Mouse (Mus musculus): Measurements from ENCODE around the gene Cdh4. TPM values are rescaled to one million over a fixed set of nuclear protein-coding genes. Genes with fewer than 3 reads are reported as not detected.
A peak's percentile ranks its signal among the peaks of the same experiment; 100 is the strongest.

The Cdh4 gene
- polyA plus RNA-seq, 1 experiment = 0.36 TPM

DNA sequence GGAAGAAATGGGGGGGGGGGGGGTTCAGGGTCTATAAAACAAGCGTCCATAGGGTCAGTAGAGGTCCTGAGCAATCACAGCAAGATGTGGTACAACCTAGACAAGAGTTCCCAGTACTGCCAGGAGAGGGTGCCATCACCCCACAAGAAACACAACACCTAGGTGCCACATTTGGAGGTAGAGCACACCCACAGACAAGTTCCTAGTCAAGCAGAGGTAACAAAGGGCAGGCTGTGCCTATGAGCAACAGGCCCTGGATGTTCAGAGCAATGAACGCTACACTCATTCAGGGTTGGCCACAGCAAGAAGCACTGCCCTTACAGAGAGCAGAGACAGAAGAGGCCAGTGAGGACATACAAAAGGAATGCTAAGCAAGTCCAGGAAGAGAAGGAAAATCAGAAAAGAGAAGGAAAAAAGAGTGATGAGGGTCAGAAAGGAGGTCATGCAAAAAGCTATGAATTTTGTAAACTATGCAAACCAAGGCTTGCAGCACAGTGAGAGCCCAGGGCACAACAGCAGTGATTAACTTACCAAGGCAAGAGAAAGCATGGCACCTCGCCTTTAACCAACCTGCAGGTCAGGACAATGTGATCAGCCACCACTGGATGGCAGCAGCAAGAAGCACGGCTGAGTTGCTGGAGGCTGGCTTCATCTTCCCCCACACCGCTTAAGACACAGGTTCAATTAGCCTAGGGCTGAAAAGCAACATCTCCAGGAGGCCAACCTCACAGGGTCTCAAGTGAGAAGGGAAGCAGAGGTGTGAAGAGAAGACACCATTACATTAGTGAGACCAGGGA is 474.8 kb downstream of the Cdh4 start:
- no peak for TF ChIP-seq POLR2A (IDR thresholded peaks at IDR 0.05; ENCODE audit: control insufficient read depth, low read depth, low read length)
- peak; percentile 72; the same call in 1 of the 2 replicates for TF ChIP-seq CTCF (IDR thresholded peaks at IDR 0.05; ENCODE audit: control insufficient read depth, insufficient read depth, insufficient replicate concordance, low read depth, low read length)
- peaks cover 5% of the 10 kb centered on the region for H3K36me3 ChIP-seq (ENCODE audit: control insufficient read depth, insufficient read depth, low read length)
- no peak overlapping the region for H3K27ac ChIP-seq (ENCODE audit: control insufficient read depth, insufficient read depth, low read depth, low read length)
- H3K4me3 ChIP-seq (ENCODE audit: control insufficient read depth, low read depth, low read length) = no peak overlapping the region
- no peaks in the 10 kb centered on the region for H3K4me1 ChIP-seq (ENCODE audit: control insufficient read depth, insufficient read depth, low read length)
- no peaks in the 10 kb centered on the region for H3K27me3 ChIP-seq (ENCODE audit: control insufficient read depth, insufficient read depth, low read length)

DNA sequence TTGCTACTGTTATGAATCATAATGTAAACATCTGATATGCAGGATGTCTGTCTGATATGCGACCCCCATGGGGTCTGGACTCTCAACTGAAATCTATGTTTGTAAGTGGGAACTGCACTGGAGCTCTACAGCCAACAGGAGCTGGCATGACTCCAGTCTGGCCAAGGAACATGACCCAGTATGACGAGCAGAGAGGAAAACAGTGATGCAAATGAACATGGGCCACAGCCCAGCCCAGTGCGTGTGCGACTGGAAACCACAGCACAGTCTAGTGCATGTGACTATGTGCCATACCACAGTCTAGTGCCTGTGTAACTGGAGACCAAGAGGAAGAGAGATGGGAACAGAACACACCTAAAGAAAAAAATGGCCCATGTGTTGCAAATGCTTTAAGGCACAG is 477.8 kb downstream of the Cdh4 start:
- H3K4me3 ChIP-seq (ENCODE audit: control insufficient read depth, low read depth, low read length) = no peak overlapping the region
- no peaks in the 10 kb centered on the region for H3K27me3 ChIP-seq (ENCODE audit: control insufficient read depth, insufficient read depth, low read length)
- H3K27ac ChIP-seq (ENCODE audit: control insufficient read depth, insufficient read depth, low read depth, low read length) = no peak overlapping the region
- peaks cover 3% of the 10 kb centered on the region for H3K36me3 ChIP-seq (ENCODE audit: control insufficient read depth, insufficient read depth, low read length)
- TF ChIP-seq CTCF (IDR thresholded peaks at IDR 0.05; ENCODE audit: control insufficient read depth, insufficient read depth, insufficient replicate concordance, low read depth, low read length) = no peak
- TF ChIP-seq POLR2A (IDR thresholded peaks at IDR 0.05; ENCODE audit: control insufficient read depth, low read depth, low read length) = no peak
- no peaks in the 10 kb centered on the region for H3K4me1 ChIP-seq (ENCODE audit: control insufficient read depth, insufficient read depth, low read length)

DNA sequence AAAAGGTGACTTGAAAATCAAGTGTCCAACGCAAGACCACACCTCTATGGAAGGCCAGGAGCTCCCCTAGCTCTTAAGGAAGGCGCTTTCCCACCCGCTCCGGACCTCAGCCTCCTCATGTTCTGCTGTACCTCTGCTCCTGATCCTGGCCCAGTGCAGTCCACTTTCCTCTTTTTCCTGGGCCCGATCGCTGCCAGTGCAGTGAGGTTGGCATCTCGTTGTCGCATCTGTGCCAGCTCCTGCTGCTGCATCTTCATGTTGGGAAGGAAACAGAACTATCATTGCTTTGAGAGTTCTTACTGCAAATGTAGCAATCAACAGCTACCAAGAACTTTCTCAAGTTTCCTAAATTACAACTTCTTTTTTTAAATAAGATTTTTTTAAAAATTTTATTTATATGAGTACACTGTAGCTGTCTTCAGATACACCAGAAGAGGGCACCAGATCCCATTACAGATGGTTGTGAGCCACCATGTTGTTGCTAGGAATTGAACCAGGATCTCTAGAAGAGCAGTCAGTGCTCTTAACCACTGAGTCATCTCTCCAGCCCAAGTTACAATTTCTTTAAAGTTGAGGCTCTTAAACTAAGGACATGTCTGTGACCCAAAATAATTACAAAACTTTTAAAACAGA is 478.9 kb downstream of the Cdh4 start:
- Histone ChIP-seq H3K36me3 (ENCODE audit: control insufficient read depth, insufficient read depth, low read length) (peaks cover 3% of the 10 kb centered on the region), H3K27me3 (ENCODE audit: control insufficient read depth, insufficient read depth, low read length) (no peaks in the 10 kb centered on the region)
- TF ChIP-seq CTCF (IDR thresholded peaks at IDR 0.05; ENCODE audit: control insufficient read depth, insufficient read depth, insufficient replicate concordance, low read depth, low read length) (no peak), POLR2A (IDR thresholded peaks at IDR 0.05; ENCODE audit: control insufficient read depth, low read depth, low read length) (no peak)

DNA sequence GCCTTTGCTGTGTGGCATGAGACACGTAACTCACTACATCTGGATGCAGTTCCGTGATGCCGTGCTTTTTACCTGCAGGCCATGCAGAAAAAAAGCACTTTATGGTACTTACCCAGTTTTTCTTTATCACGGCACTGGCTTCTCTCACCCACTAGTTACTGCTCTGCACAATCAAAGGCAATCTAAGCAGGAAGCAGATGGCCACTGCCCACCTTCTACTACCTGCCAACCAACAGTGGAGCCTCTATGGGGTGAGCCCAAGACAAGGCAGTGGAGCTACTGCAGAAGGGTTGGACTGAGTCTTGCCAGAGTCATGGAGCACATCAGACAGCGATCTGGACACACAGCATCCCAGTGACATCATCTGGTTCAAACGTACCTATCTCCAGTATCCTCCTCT is 481.8 kb downstream of the Cdh4 start:
- no peaks in the 10 kb centered on the region for H3K4me1 ChIP-seq (ENCODE audit: control insufficient read depth, insufficient read depth, low read length)
- no peaks in the 10 kb centered on the region for H3K27me3 ChIP-seq (ENCODE audit: control insufficient read depth, insufficient read depth, low read length)
- H3K27ac ChIP-seq (ENCODE audit: control insufficient read depth, insufficient read depth, low read depth, low read length) = no peak overlapping the region
- H3K36me3 ChIP-seq (ENCODE audit: control insufficient read depth, insufficient read depth, low read length) = peaks cover 3% of the 10 kb centered on the region
- no peak overlapping the region for H3K4me3 ChIP-seq (ENCODE audit: control insufficient read depth, low read depth, low read length)
- TF ChIP-seq POLR2A (IDR thresholded peaks at IDR 0.05; ENCODE audit: control insufficient read depth, low read depth, low read length) (no peak), CTCF (IDR thresholded peaks at IDR 0.05; ENCODE audit: control insufficient read depth, insufficient read depth, insufficient replicate concordance, low read depth, low read length) (no peak)

More for the DNA sequence above, 478.9 kb downstream of the Cdh4 start:
- no peak overlapping the region for H3K27ac ChIP-seq (ENCODE audit: control insufficient read depth, insufficient read depth, low read depth, low read length)
- H3K4me1 ChIP-seq (ENCODE audit: control insufficient read depth, insufficient read depth, low read length) = no peaks in the 10 kb centered on the region
- H3K4me3 ChIP-seq (ENCODE audit: control insufficient read depth, low read depth, low read length) = no peak overlapping the region

DNA sequence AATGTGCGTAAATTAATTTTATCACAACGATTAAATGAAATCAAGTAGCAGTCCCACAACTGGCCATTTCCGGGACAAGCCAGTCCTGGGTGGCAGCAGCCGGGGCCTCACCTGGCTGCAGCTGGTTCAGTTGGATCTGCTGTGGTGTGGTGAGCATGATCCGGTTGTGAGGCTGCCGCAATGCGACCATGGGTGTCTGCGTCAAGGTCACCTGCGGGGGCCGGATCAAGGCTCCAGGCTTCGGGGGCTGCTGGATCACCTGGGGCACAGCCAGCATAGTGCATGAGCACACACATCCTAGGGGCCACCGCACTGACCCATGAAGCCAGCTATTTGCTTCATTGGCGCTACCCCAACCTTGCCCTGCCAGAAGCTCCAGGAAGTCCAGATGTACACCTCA is 486.9 kb downstream of the Cdh4 start:
- H3K27me3 ChIP-seq (ENCODE audit: control insufficient read depth, insufficient read depth, low read length) = no peaks in the 10 kb centered on the region
- peaks cover 1% of the 10 kb centered on the region; the same call in 1 of the 2 replicates for H3K36me3 ChIP-seq (ENCODE audit: control insufficient read depth, insufficient read depth, low read length)
- H3K4me3 ChIP-seq (ENCODE audit: control insufficient read depth, low read depth, low read length) = no peak overlapping the region
- H3K27ac ChIP-seq (ENCODE audit: control insufficient read depth, insufficient read depth, low read depth, low read length) = no peak overlapping the region
- H3K4me1 ChIP-seq (ENCODE audit: control insufficient read depth, insufficient read depth, low read length) = no peaks in the 10 kb centered on the region
- TF ChIP-seq CTCF (IDR thresholded peaks at IDR 0.05; ENCODE audit: control insufficient read depth, insufficient read depth, insufficient replicate concordance, low read depth, low read length) = no peak
- no peak for TF ChIP-seq POLR2A (IDR thresholded peaks at IDR 0.05; ENCODE audit: control insufficient read depth, low read depth, low read length)

DNA sequence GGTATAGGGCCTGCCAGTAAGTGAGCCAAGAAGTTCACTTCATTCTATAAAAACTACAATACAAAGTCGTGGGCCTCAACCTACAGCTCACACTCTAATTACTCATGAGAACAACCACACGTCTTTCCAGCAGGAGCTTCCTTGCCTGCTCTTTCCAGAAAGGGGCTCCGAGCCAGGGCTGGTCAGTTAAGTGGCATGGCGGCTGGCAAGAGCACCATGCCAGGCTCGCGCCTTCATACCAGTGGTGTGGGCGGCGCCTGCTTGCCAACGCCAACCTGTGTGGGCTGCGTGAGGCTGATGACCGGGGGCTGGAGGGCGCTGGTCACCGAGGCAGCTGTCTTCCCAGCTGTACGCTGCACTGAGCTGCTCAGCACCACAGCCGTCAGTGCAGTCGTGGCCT is 489.5 kb downstream of the Cdh4 start:
- no peak overlapping the region for H3K4me3 ChIP-seq (ENCODE audit: control insufficient read depth, low read depth, low read length)
- no peaks in the 10 kb centered on the region for H3K4me1 ChIP-seq (ENCODE audit: control insufficient read depth, insufficient read depth, low read length)
- H3K36me3 ChIP-seq (ENCODE audit: control insufficient read depth, insufficient read depth, low read length) = peaks cover 1% of the 10 kb centered on the region; the same call in 1 of the 2 replicates
- TF ChIP-seq CTCF (IDR thresholded peaks at IDR 0.05; ENCODE audit: control insufficient read depth, insufficient read depth, insufficient replicate concordance, low read depth, low read length) = no peak
- TF ChIP-seq POLR2A (IDR thresholded peaks at IDR 0.05; ENCODE audit: control insufficient read depth, low read depth, low read length) = no peak
- H3K27ac ChIP-seq (ENCODE audit: control insufficient read depth, insufficient read depth, low read depth, low read length) = no peak overlapping the region
- H3K27me3 ChIP-seq (ENCODE audit: control insufficient read depth, insufficient read depth, low read length) = no peaks in the 10 kb centered on the region

DNA sequence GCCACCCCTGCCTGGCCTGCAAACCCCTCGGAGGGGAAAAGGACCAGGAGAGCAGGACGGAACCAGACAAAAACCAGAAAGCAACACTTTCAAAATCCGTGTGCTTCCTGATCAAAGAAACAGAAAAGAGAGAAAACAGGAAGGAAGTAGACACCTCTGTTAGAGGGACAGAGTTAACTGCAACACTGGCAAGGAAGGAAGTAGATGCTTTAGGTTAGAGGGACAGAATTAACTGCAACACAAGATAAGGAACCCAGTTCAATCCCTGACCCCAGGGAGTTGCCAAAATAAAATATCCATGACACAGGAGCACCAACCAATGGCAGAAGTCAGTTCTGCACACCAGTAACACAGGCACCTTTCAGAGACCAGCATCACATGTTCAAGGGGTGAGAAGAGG is 491.9 kb downstream of the Cdh4 start:
- no peak overlapping the region for H3K27ac ChIP-seq (ENCODE audit: control insufficient read depth, insufficient read depth, low read depth, low read length)
- peaks cover 1% of the 10 kb centered on the region; the same call in 1 of the 2 replicates for H3K36me3 ChIP-seq (ENCODE audit: control insufficient read depth, insufficient read depth, low read length)
- TF ChIP-seq CTCF (IDR thresholded peaks at IDR 0.05; ENCODE audit: control insufficient read depth, insufficient read depth, insufficient replicate concordance, low read depth, low read length) = no peak
- no peak for TF ChIP-seq POLR2A (IDR thresholded peaks at IDR 0.05; ENCODE audit: control insufficient read depth, low read depth, low read length)
- no peaks in the 10 kb centered on the region for H3K4me1 ChIP-seq (ENCODE audit: control insufficient read depth, insufficient read depth, low read length)
- H3K4me3 ChIP-seq (ENCODE audit: control insufficient read depth, low read depth, low read length) = no peak overlapping the region
- H3K27me3 ChIP-seq (ENCODE audit: control insufficient read depth, insufficient read depth, low read length) = no peaks in the 10 kb centered on the region

All from testis, adult 2 months (tissue).